Mouse (Mus musculus) stomach, postnatal 0 days (tissue): ENCODE measurements at regions not wholly inside any gene's neighbourhood (a gene's known extent, or its start where the extent isn't known, plus 50 kb on each side); places are given as distances from the start of the nearest gene placed in this dataset.

Experiments used
- ATAC-seq: fragments of 200-750 bp; cut with Nextera tagmentation; 2 replicates; pipeline ENCODE4 v1.8.0; 2017; ENCODE audit not compliant: low FRiP score, low TSS enrichment
- DNase-seq: peaks from one replicate; pipeline ENCODE4 v3.0.0-alpha.2; 2016; ENCODE audit warnings: low spot score
- H3K27ac ChIP-seq: fragments of 300-500 bp; sonication (generic); replicated peaks from 2 replicates; pipeline ENCODE4 v1.5.1; 2014; ENCODE audit warnings: mild to moderate bottlenecking, control low read depth
- H3K27me3 ChIP-seq: fragments of 300-500 bp; sonication (generic); 2 replicates; pipeline ENCODE4 v1.6.1; 2014; ENCODE audit warnings: low read length; ENCODE audit not compliant: control insufficient read depth, insufficient read depth
- H3K36me3 ChIP-seq: fragments of 300-500 bp; sonication (generic); 2 replicates; pipeline ENCODE4 v1.6.1; 2014; ENCODE audit warnings: low read length, mixed read lengths; ENCODE audit not compliant: control insufficient read depth, insufficient read depth
- H3K4me1 ChIP-seq: fragments of 300-500 bp; sonication (generic); replicated peaks from 2 replicates; pipeline ENCODE4 v1.6.1; 2014; ENCODE audit warnings: antibody characterized with exemption; ENCODE audit not compliant: control insufficient read depth, insufficient read depth
- H3K4me2 ChIP-seq: fragments of 300-500 bp; sonication (generic); replicated peaks from 2 replicates; pipeline ENCODE4 v1.6.1; 2014; ENCODE audit warnings: low read depth, mild to moderate bottlenecking, control low read depth, moderate library complexity
- H3K4me3 ChIP-seq: fragments of 300-500 bp; sonication (generic); 2 replicates; pipeline ENCODE4 v1.5.1; 2014; ENCODE audit warnings: low read depth, low read length, control low read depth
- H3K9ac ChIP-seq: fragments of 300-500 bp; sonication (generic); 2 replicates; pipeline ENCODE4 v1.6.1; 2014; ENCODE audit warnings: mild to moderate bottlenecking, low read length, control low read depth, mixed read lengths
- H3K9me3 ChIP-seq: fragments of 300-500 bp; sonication (generic); 2 replicates; pipeline ENCODE4 v1.6.1; 2016; ENCODE audit warnings: low read length; ENCODE audit not compliant: control insufficient read depth
- CTCF ChIP-seq: IDR thresholded peaks from 2 replicates; pipeline ENCODE4 v1.5.1; 2016; ENCODE audit warnings: antibody characterized with exemption, low read depth, mild to moderate bottlenecking, moderate library complexity
- EP300 ChIP-seq: optimal IDR thresholded peaks from 2 replicates; pipeline ENCODE3; 2016; ENCODE audit warnings: antibody characterized with exemption
- whole genome bisulfite sequencing: fragments of 180-500 bp; shearing (Covaris S2); extraction: QIAGEN DNeasy Blood & Tissue Kit; methylation state at CpG from one replicate; pipeline ENCODE4 v1.1.7; 2014; 5-methylcytosine and 5-hydroxymethylcytosine counted together

GRCm38 (mm10) chr11:63388247-63388646 is 259.5 kb downstream of the Pmp22 start:
- H3K27ac ChIP-seq = no peak overlapping the region
- no peaks in the 10 kb centered on the region for H3K9me3 ChIP-seq
- H3K9ac ChIP-seq = no peak overlapping the region
- WGBS = 63% methylated on average over 4 of the region's 4 CpGs
- no peak for TF ChIP-seq CTCF
- TF ChIP-seq EP300 = no peak
- no peak overlapping the region for H3K4me3 ChIP-seq
- no peaks in the 10 kb centered on the region for H3K4me1 ChIP-seq
- H3K36me3 ChIP-seq = no peaks in the 10 kb centered on the region
- DNase-seq (no peak), ATAC-seq (no peak)
- no peak overlapping the region for H3K4me2 ChIP-seq
- no peaks in the 10 kb centered on the region for H3K27me3 ChIP-seq

GRCm38 (mm10) chr11:63391478-63391877 is 262.7 kb downstream of the Pmp22 start:
- TF ChIP-seq CTCF (peak; percentile 70), EP300 (no peak)
- DNase-seq = no peak
- H3K36me3 ChIP-seq = no peaks in the 10 kb centered on the region

GRCm38 (mm10) chr11:63392378-63392777 is 263.6 kb downstream of the Pmp22 start:
- no peaks in the 10 kb centered on the region for H3K27me3 ChIP-seq
- no peak overlapping the region for H3K4me2 ChIP-seq
- H3K9me3 ChIP-seq = no peaks in the 10 kb centered on the region
- 66% methylated on average over 3 of the region's 3 CpGs for WGBS
- H3K4me3 ChIP-seq = no peak overlapping the region
- H3K9ac ChIP-seq = no peak overlapping the region
- ATAC-seq (peak; percentile 40; the same call in 1 of the 2 replicates), DNase-seq (peak; percentile 55)
- no peak overlapping the region for H3K27ac ChIP-seq
- no peak for TF ChIP-seq EP300
- TF ChIP-seq CTCF = peak; percentile 70
- H3K36me3 ChIP-seq = no peaks in the 10 kb centered on the region
- no peaks in the 10 kb centered on the region for H3K4me1 ChIP-seq

More at GRCm38 (mm10) chr11:63391478-63391877, 262.7 kb downstream of the Pmp22 start:
- no peaks in the 10 kb centered on the region for H3K9me3 ChIP-seq
- H3K4me3 ChIP-seq = no peak overlapping the region
- no peak overlapping the region for H3K27ac ChIP-seq
- H3K4me1 ChIP-seq = no peaks in the 10 kb centered on the region
- no peak overlapping the region for H3K4me2 ChIP-seq
- no peak for ATAC-seq
- WGBS = 62% methylated on average over 3 of the region's 3 CpGs
- no peaks in the 10 kb centered on the region for H3K27me3 ChIP-seq
- no peak overlapping the region for H3K9ac ChIP-seq

- H3K36me3 ChIP-seq = no peaks in the 10 kb centered on the region
- 32% methylated on average over 3 of the region's 3 CpGs for WGBS
- H3K27ac ChIP-seq = no peak overlapping the region
- DNase-seq (no peak), ATAC-seq (no peak)
- no peaks in the 10 kb centered on the region for H3K9me3 ChIP-seq
- no peak overlapping the region for H3K9ac ChIP-seq
- no peaks in the 10 kb centered on the region for H3K4me1 ChIP-seq
- no peak overlapping the region for H3K4me3 ChIP-seq
- TF ChIP-seq CTCF (no peak), EP300 (no peak)
- H3K27me3 ChIP-seq = no peaks in the 10 kb centered on the region
- H3K4me2 ChIP-seq = no peak overlapping the region
These were observed 265.4 kb downstream of the Pmp22 start for GRCm38 (mm10) chr11:63394201-63394600.

- no peaks in the 10 kb centered on the region for H3K36me3 ChIP-seq
- H3K9me3 ChIP-seq = no peaks in the 10 kb centered on the region
- ATAC-seq = no peak
- 76% methylated on average over 8 of the region's 8 CpGs for WGBS
- no peak overlapping the region for H3K9ac ChIP-seq
- no peak for TF ChIP-seq EP300
- H3K27ac ChIP-seq = no peak overlapping the region
- no peaks in the 10 kb centered on the region for H3K27me3 ChIP-seq
- H3K4me2 ChIP-seq = no peak overlapping the region
- no peak overlapping the region for H3K4me3 ChIP-seq
- no peaks in the 10 kb centered on the region for H3K4me1 ChIP-seq
- no peak for DNase-seq
These were observed 267.6 kb downstream of the Pmp22 start for GRCm38 (mm10) chr11:63396386-63396785.

- Histone ChIP-seq H3K4me1 (no peaks in the 10 kb centered on the region), H3K4me2 (no peak overlapping the region), H3K9me3 (no peaks in the 10 kb centered on the region), H3K9ac (no peak overlapping the region), H3K36me3 (no peaks in the 10 kb centered on the region), H3K4me3 (no peak overlapping the region), H3K27ac (no peak overlapping the region), H3K27me3 (no peaks in the 10 kb centered on the region)
- no peak for ATAC-seq
- TF ChIP-seq EP300 = no peak
- no peak for TF ChIP-seq CTCF
- WGBS = 60% methylated on average over 5 of the region's 5 CpGs
- no peak for DNase-seq
These were observed 274.0 kb downstream of the Pmp22 start for GRCm38 (mm10) chr11:63402741-63403140.
